Mouse (Mus musculus): ENCODE results near the gene Mff. TPM values are rescaled to one million over a fixed set of nuclear protein-coding genes. Genes with fewer than 3 reads are reported as not detected.
A peak's percentile ranks its signal among the peaks of the same experiment; 100 is the strongest.

Mff gene
- polyA plus RNA-seq, 1 experiment from 2014 or later, result 239 TPM

- Histone ChIP-seq H3K4me2 (replicated peaks; ENCODE audit: low read depth, low read length) (no peak overlapping the region), H3K9me3 (ENCODE audit: control insufficient read depth, low read length) (no peaks in the 10 kb centered on the region), H3K4me3 (ENCODE audit: low read length) (no peak overlapping the region), H3K36me3 (ENCODE audit: control insufficient read depth, insufficient read depth, low read length) (no peaks in the 10 kb centered on the region), H3K27ac (ENCODE audit: low read depth, low read length) (peak overlapping the region; percentile 26; the same call in 1 of the 2 replicates), H3K4me1 (ENCODE audit: control insufficient read depth, insufficient read depth, low read length) (no peaks in the 10 kb centered on the region; the same call in 1 of the 2 replicates), H3K27me3 (ENCODE audit: control insufficient read depth, insufficient read depth, low read length) (no peaks in the 10 kb centered on the region), H3K9ac (ENCODE audit: low read depth, low read length) (no peak overlapping the region)
- WGBS, result 61% methylated on average over 18 of the region's 18 CpGs
- ATAC-seq (ENCODE audit: low FRiP score, low TSS enrichment), result peak; percentile 50
Observed at GRCm38 (mm10) chr1:82795702-82796443, 71.2 kb downstream of the Mff start.

GRCm38 (mm10) chr1:82797088-82797487 lies 72.4 kb downstream of the Mff start:
- 87% methylated on average over 4 of the region's 4 CpGs for WGBS
- Histone ChIP-seq H3K36me3 (ENCODE audit: control insufficient read depth, insufficient read depth, low read length) (no peaks in the 10 kb centered on the region), H3K9ac (ENCODE audit: low read depth, low read length) (no peak overlapping the region), H3K4me1 (ENCODE audit: control insufficient read depth, insufficient read depth, low read length) (no peaks in the 10 kb centered on the region; the same call in 1 of the 2 replicates), H3K9me3 (ENCODE audit: control insufficient read depth, low read length) (no peaks in the 10 kb centered on the region), H3K27ac (ENCODE audit: low read depth, low read length) (no peak overlapping the region), H3K27me3 (ENCODE audit: control insufficient read depth, insufficient read depth, low read length) (no peaks in the 10 kb centered on the region), H3K4me2 (replicated peaks; ENCODE audit: low read depth, low read length) (no peak overlapping the region), H3K4me3 (ENCODE audit: low read length) (no peak overlapping the region)
- no peak for ATAC-seq (ENCODE audit: low FRiP score, low TSS enrichment)

DNA sequence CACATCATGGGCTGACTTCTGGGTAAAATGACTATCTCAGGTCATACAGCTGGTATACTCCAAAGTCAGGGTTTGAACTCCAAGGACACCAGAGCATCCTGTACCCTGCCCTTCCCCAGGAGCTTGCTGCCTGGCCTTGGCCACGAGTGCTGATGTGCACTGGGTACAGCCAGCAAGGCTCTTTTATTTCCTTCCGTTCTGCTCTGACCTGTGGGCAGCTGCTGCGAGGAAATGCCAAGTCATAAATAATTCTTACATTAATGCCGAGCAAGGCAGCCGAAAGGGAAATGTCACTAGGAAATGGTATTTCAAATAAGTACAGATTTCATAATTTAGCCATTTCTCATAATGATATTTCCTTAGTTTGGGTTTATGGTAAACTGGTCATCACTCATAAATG lies 73.6 kb downstream of the Mff start:
- no peak overlapping the region for H3K9ac ChIP-seq (ENCODE audit: low read depth, low read length)
- H3K36me3 ChIP-seq (ENCODE audit: control insufficient read depth, insufficient read depth, low read length), result no peaks in the 10 kb centered on the region
- no peak overlapping the region for H3K27ac ChIP-seq (ENCODE audit: low read depth, low read length)
- ATAC-seq (ENCODE audit: low FRiP score, low TSS enrichment), result no peak
- no peaks in the 10 kb centered on the region; the same call in 1 of the 2 replicates for H3K4me1 ChIP-seq (ENCODE audit: control insufficient read depth, insufficient read depth, low read length)
- H3K4me2 ChIP-seq (replicated peaks; ENCODE audit: low read depth, low read length), result no peak overlapping the region
- WGBS, result 28% methylated on average over 5 of the region's 5 CpGs
- H3K4me3 ChIP-seq (ENCODE audit: low read length), result no peak overlapping the region
- H3K27me3 ChIP-seq (ENCODE audit: control insufficient read depth, insufficient read depth, low read length), result no peaks in the 10 kb centered on the region
- no peaks in the 10 kb centered on the region for H3K9me3 ChIP-seq (ENCODE audit: control insufficient read depth, low read length)

DNA sequence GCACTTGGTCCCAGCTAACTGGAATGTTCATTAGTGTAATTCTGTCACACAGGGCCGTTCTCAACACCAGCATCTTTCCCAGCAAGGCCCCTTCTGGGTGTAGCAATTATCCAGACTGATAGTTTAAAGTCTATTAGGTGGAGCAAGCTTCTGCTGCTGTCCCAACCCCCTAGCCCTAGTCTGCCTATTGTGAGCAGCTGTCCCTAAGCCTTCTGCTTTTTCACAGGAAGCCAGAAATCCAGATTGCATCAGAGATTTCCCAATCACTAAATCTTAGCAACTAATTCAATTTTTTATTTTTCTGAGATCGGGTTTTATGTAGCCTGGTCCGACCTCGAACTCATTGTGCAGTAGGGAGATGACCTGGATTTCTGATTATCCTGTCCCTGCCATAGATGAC lies 74.2 kb downstream of the Mff start:
- Histone ChIP-seq H3K4me1 (ENCODE audit: control insufficient read depth, insufficient read depth, low read length) (no peaks in the 10 kb centered on the region; the same call in 1 of the 2 replicates), H3K4me2 (replicated peaks; ENCODE audit: low read depth, low read length) (no peak overlapping the region), H3K9me3 (ENCODE audit: control insufficient read depth, low read length) (no peaks in the 10 kb centered on the region)

GRCm38 (mm10) chr1:82801105-82801783 lies 76.6 kb downstream of the Mff start:
- no peak overlapping the region for H3K9ac ChIP-seq (ENCODE audit: low read depth, low read length)
- ATAC-seq (ENCODE audit: low FRiP score, low TSS enrichment), result no peak
- H3K4me2 ChIP-seq (replicated peaks; ENCODE audit: low read depth, low read length), result no peak overlapping the region
- 80% methylated on average over 12 of the region's 12 CpGs for WGBS
- no peak overlapping the region for H3K4me3 ChIP-seq (ENCODE audit: low read length)
- no peaks in the 10 kb centered on the region for H3K4me1 ChIP-seq (ENCODE audit: control insufficient read depth, insufficient read depth, low read length)
- no peaks in the 10 kb centered on the region for H3K36me3 ChIP-seq (ENCODE audit: control insufficient read depth, insufficient read depth, low read length)
- no peaks in the 10 kb centered on the region for H3K27me3 ChIP-seq (ENCODE audit: control insufficient read depth, insufficient read depth, low read length)
- no peaks in the 10 kb centered on the region for H3K9me3 ChIP-seq (ENCODE audit: control insufficient read depth, low read length)
- no peak overlapping the region for H3K27ac ChIP-seq (ENCODE audit: low read depth, low read length)

More for the DNA sequence above, 74.2 kb downstream of the Mff start:
- no peak for ATAC-seq (ENCODE audit: low FRiP score, low TSS enrichment)
- H3K9ac ChIP-seq (ENCODE audit: low read depth, low read length), result no peak overlapping the region
- 73% methylated on average over 4 of the region's 4 CpGs for WGBS
- no peaks in the 10 kb centered on the region for H3K36me3 ChIP-seq (ENCODE audit: control insufficient read depth, insufficient read depth, low read length)
- no peak overlapping the region for H3K4me3 ChIP-seq (ENCODE audit: low read length)
- H3K27ac ChIP-seq (ENCODE audit: low read depth, low read length), result no peak overlapping the region
- no peaks in the 10 kb centered on the region for H3K27me3 ChIP-seq (ENCODE audit: control insufficient read depth, insufficient read depth, low read length)

Other genes with a start within 250 kb of the Mff start
- 0.56 and 1.0 TPM in 2 replicates for gene Col4a4, start 138.0 kb upstream of the Mff start, polyA plus RNA-seq (2014; fragmentation: Nextera tagmentation; extraction: Ambion mirVana)
- 0.67 and 1.2 TPM in 2 replicates for gene Col4a3, start 138.0 kb upstream of the Mff start, polyA plus RNA-seq (2014; fragmentation: Nextera tagmentation; extraction: Ambion mirVana)
- gene Tm4sf20, start 43.6 kb downstream of the Mff start, polyA plus RNA-seq (2014; fragmentation: Nextera tagmentation; extraction: Ambion mirVana), result 3.8 TPM in 2 replicates
- not detected in 2 replicates for gene Gm47791, start 46.4 kb downstream of the Mff start, polyA plus RNA-seq (2014; fragmentation: Nextera tagmentation; extraction: Ambion mirVana)
- gene Agfg1, start 114.6 kb downstream of the Mff start, polyA plus RNA-seq (2014; fragmentation: Nextera tagmentation; extraction: Ambion mirVana), result 27.9 and 47.8 TPM in 2 replicates
- 0.33 TPM in 1 of 2 replicates, not detected in the other for gene A030005L19Rik, start 188.4 kb downstream of the Mff start, polyA plus RNA-seq (2014; fragmentation: Nextera tagmentation; extraction: Ambion mirVana)
- not detected in 2 replicates for gene A030014E15Rik, start 200.0 kb downstream of the Mff start, polyA plus RNA-seq (2014; fragmentation: Nextera tagmentation; extraction: Ambion mirVana)
- not detected in 2 replicates for gene Gm6217, start 206.5 kb downstream of the Mff start, polyA plus RNA-seq (2014; fragmentation: Nextera tagmentation; extraction: Ambion mirVana)
- not detected in 2 replicates for gene A030003K21Rik, start 218.5 kb downstream of the Mff start, polyA plus RNA-seq (2014; fragmentation: Nextera tagmentation; extraction: Ambion mirVana)
- not detected in 2 replicates for gene Gm7544, start 231.1 kb downstream of the Mff start, polyA plus RNA-seq (2014; fragmentation: Nextera tagmentation; extraction: Ambion mirVana)
- gene Gm47955, start 235.4 kb downstream of the Mff start, polyA plus RNA-seq (2014; fragmentation: Nextera tagmentation; extraction: Ambion mirVana), result not detected in 2 replicates

Data from kidney, embryonic 14.5 days (tissue).